Mouse (Mus musculus) lung, adult 10 weeks (tissue): Measurements from ENCODE around the gene Trim14. TPM values are rescaled to one million over a fixed set of nuclear protein-coding genes. Genes with fewer than 3 reads are reported as not detected.

Experiments
- polyA plus RNA-seq: library from polyadenylated mRNA; stranded (reverse); fragments of 350-450 nt; fragmentation: Illumina TruSeq; extraction: RNeasy Lipid Tissue Mini Kit (QIAGEN cat#74804); gene quantifications from one replicate; pipeline ENCODE4 v1.2.3, GENCODE M21; 2014; ENCODE audit warnings: low read depth, low replicate concordance; ENCODE audit not compliant: insufficient read depth

The Trim14 gene
- 4.0 TPM for polyA plus RNA-seq

DNA sequence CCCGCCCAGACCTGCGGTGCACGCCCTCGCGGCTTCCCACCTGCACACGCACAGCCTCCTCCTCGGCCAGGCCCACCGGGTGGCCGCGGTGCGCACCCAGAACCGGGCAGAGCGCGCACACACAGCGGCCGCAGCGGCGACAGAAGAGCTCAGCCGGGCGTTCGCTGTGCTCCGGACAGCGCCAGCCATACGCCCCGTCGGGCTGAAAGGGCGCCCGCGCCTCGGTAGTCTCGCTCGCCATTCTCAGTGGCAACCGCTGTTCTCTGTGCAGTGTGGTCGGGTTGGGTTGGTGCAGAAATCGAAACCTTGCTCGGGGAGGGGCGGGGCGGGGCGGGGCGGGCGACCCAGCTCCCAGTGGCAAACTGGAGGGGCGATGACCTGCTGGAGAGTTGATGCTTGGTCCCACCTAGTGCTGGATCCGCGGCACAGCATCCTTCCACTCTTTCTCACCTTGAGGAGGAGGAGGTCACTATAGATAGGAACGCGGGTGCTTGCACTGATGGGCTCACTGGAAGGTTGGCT is at the start of gene Trim14:
Trim14 (minus strand) TSS at position 302 of the 522 bp plus-strand sequence.

DNA sequence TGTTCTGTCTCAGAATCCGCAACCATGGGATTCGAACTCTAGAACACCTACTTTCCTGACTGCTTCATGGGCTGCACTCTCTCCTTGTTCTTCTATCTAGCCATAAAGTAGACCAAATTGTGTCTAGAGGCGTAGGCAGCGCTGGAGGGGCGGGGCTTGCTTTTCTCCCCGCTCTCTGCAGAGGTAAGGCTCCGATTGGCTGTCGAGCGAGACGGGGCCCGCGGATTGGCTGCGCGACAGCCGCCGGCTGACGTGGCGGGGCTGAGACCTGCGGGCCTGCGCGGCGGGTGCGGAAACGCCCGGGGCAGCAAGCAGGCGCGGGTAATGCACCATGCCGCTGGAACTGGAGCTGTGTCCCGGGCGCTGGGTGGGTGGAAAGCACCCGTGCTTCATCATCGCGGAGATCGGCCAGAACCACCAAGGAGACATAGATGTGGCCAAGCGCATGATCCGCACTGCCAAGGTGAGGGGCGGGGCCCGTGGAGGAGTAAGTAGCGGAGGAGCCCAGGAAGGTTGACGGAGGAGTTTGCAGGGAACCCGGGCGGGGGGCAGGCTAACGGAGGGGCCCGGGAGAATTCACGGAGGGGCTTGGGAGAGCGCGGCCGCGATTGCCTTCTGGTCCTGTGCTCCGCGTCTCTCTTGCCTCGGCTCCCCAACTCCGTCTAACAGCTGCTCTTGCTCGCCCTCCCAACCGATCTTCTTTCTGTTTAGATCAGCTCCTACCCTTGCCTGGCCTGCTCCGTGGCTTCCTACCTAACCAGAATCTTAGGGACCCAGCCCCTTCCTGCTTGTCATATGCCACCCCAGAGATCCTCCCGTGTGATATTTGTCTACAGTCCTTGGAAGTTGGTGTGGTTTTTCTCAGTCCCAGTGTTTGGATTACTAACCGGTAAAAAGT is 46.7 kb downstream of the Trim14 start, which contains the start of gene Nans:
Nans (plus strand) TSS at position 221 of the 898 bp plus-strand sequence.

DNA sequence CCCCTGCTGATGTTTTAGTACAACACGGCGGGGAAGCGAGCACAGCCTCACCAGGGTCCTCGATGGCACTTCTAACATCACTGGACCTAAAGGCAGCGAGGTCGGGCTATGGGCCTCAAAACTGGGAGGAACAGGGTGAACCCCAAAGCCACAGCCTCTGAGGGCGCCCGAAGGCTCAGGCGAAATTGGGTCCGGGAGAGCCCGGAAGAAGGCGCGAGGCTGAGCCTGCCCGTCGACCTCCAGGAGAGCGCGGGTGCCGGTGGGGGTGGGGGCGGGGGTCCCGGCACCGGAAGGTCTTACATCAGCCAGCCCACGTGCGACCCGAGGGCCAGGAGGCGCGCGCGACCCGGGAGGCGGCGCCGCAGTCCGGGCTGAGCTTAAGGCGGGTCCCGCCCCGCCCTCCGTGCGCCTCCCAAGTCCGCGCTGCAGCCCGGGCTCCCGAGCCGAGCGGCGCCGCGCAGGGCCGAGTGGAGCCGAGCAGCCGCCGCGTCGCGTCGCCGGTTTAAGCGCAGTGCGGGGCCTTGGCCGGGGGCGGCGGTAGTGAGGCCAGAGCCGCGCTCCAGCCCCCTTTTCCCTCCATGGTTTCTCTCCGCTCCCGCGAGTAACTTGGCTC is 85.3 kb downstream of the Trim14 start, which contains the start of gene Anp32b:
Anp32b (plus strand) TSS at position 384 of the 613 bp plus-strand sequence.

Other genes with a start within 250 kb of the Trim14 start
- not detected for gene Foxe1, start 192.5 kb downstream of the Trim14 start, polyA plus RNA-seq
- gene Trmo, start 146.7 kb downstream of the Trim14 start, polyA plus RNA-seq: 6.9 TPM
- not detected for gene Hemgn, start 122.6 kb downstream of the Trim14 start, polyA plus RNA-seq
- 95.5 TPM for gene Anp32b, start 85.2 kb downstream of the Trim14 start, polyA plus RNA-seq
- gene Nans, start 46.9 kb downstream of the Trim14 start, polyA plus RNA-seq: 30.4 TPM
- 5.2 TPM for gene Coro2a, start 66.1 kb upstream of the Trim14 start, polyA plus RNA-seq
- gene Tbc1d2, start 114.1 kb upstream of the Trim14 start, polyA plus RNA-seq: 3.3 TPM